In genomic region chr3:153250598-153251257, GRCm38 (mm10) we compare ENCODE assay signal across 9 mouse cellular contexts.
DNase-seq lines count a peak whose midpoint lies in the region; ATAC-seq and TF ChIP-seq lines count a peak whose summit lies in the region.
"Had no signal": no experiment of that assay in that cellular context is flagged by ENCODE, and none has a peak within 500 bp of the region (broad histone marks: within the 10 kb centered on the region; RNA-seq: fewer than 3 reads in every experiment).

No protein-coding gene starts in this region.

- TF ChIP-seq CTCF in stomach, postnatal 0 days (IDR thresholded peaks at IDR 0.05; ENCODE audit: low read depth), result peak; percentile 88

- H3K4me2 ChIP-seq in kidney, embryonic 16.5 days (replicated peaks; ENCODE audit: low read depth, low read length), result no peak overlapping the region
- H3K4me2 ChIP-seq in liver, embryonic 11.5 days, result no peak overlapping the region
- no peak overlapping the region for H3K4me2 ChIP-seq in neural tube, embryonic 13.5 days
- H3K4me2 ChIP-seq in stomach, postnatal 0 days (replicated peaks; ENCODE audit: low read depth), result no peak overlapping the region
- H3K4me2 ChIP-seq: embryonic facial prominence, embryonic 12.5 days had no signal

- H3K9me3 ChIP-seq in kidney, embryonic 16.5 days (ENCODE audit: low read length), result no peaks in the 10 kb centered on the region
- H3K9me3 ChIP-seq in liver, embryonic 11.5 days (ENCODE audit: control insufficient read depth, low read length), result no peaks in the 10 kb centered on the region
- H3K9me3 ChIP-seq in neural tube, embryonic 13.5 days, result no peaks in the 10 kb centered on the region
- no peaks in the 10 kb centered on the region for H3K9me3 ChIP-seq in stomach, postnatal 0 days (ENCODE audit: control insufficient read depth, low read length)
- H3K9me3 ChIP-seq: embryonic facial prominence, embryonic 12.5 days had no signal

- H3K4me1 ChIP-seq in kidney, embryonic 16.5 days (ENCODE audit: insufficient read depth, low read length), result no peaks in the 10 kb centered on the region
- H3K4me1 ChIP-seq in liver, embryonic 11.5 days (replicated peaks; ENCODE audit: control insufficient read depth, insufficient read depth, low read length), result no peaks in the 10 kb centered on the region
- H3K4me1 ChIP-seq in neural tube, embryonic 13.5 days (replicated peaks), result peaks cover 7% of the 10 kb centered on the region; the same call in 1 of the 2 replicates
- H3K4me1 ChIP-seq in stomach, postnatal 0 days (replicated peaks; ENCODE audit: control insufficient read depth, insufficient read depth), result no peaks in the 10 kb centered on the region

- ATAC-seq in granulocyte monocyte progenitor cell, adult 5-6 weeks (replicated peaks; ENCODE audit: poor library complexity, severe bottlenecking), result peak; percentile 98
- ATAC-seq in kidney, embryonic 16.5 days (ENCODE audit: low FRiP score, low TSS enrichment), result peak; percentile 50
- peak; percentile 62; the same call in 1 of the 2 replicates for ATAC-seq in liver, embryonic 11.5 days (replicated peaks; ENCODE audit: low FRiP score)
- peak; percentile 29; the same call in 1 of the 2 replicates for ATAC-seq in neural tube, embryonic 13.5 days (ENCODE audit: low read depth)
- ATAC-seq in stomach, postnatal 0 days (ENCODE audit: low FRiP score, low TSS enrichment), result peak; percentile 66; the same call in 1 of the 2 replicates

- no peak overlapping the region for H3K27ac ChIP-seq in kidney, embryonic 16.5 days (ENCODE audit: low read length)
- no peak overlapping the region for H3K27ac ChIP-seq in liver, embryonic 11.5 days (ENCODE audit: low read depth, low read length)
- H3K27ac ChIP-seq in neural tube, embryonic 13.5 days (replicated peaks), result no peak overlapping the region
- H3K27ac ChIP-seq in stomach, postnatal 0 days (replicated peaks), result no peak overlapping the region
- H3K27ac ChIP-seq: embryonic facial prominence, embryonic 12.5 days had no signal

- no peak overlapping the region for H3K9ac ChIP-seq in kidney, embryonic 16.5 days (replicated peaks; ENCODE audit: low read length)
- H3K9ac ChIP-seq in liver, embryonic 11.5 days (ENCODE audit: low read depth, low read length), result no peak overlapping the region
- no peak overlapping the region for H3K9ac ChIP-seq in neural tube, embryonic 13.5 days
- H3K9ac ChIP-seq in stomach, postnatal 0 days (ENCODE audit: low read length), result no peak overlapping the region
- H3K9ac ChIP-seq: embryonic facial prominence, embryonic 12.5 days had no signal

- no peaks in the 10 kb centered on the region for H3K36me3 ChIP-seq in kidney, embryonic 16.5 days (ENCODE audit: insufficient read depth, low read length)
- H3K36me3 ChIP-seq in liver, embryonic 11.5 days (ENCODE audit: control insufficient read depth, insufficient read depth, low read length), result no peaks in the 10 kb centered on the region
- H3K36me3 ChIP-seq in neural tube, embryonic 13.5 days, result no peaks in the 10 kb centered on the region
- no peaks in the 10 kb centered on the region for H3K36me3 ChIP-seq in stomach, postnatal 0 days (ENCODE audit: control insufficient read depth, insufficient read depth, low read length)
- H3K36me3 ChIP-seq: embryonic facial prominence, embryonic 12.5 days had no signal

- H3K4me3 ChIP-seq in kidney, embryonic 16.5 days (ENCODE audit: low read length), result no peak overlapping the region
- no peak overlapping the region for H3K4me3 ChIP-seq in liver, embryonic 11.5 days (ENCODE audit: low read depth, low read length)
- H3K4me3 ChIP-seq in neural tube, embryonic 13.5 days, result no peak overlapping the region
- H3K4me3 ChIP-seq in stomach, postnatal 0 days (ENCODE audit: low read depth, low read length), result no peak overlapping the region
- H3K4me3 ChIP-seq: embryonic facial prominence, embryonic 12.5 days had no signal

- no peak for TF ChIP-seq EP300 in stomach, postnatal 0 days (optimal IDR thresholded peaks at IDR 0.05)

- peak; percentile 8 for DNase-seq in 416B (ENCODE audit: low read depth)
- peak; percentile 87 for DNase-seq in adrenal gland, adult 2 months
- peak; percentile 79 for DNase-seq in embryo, embryonic 11.5 days (ENCODE audit: low read depth, low spot score)
- DNase-seq in liver, embryonic 11.5 days (ENCODE audit: low spot score), result peak; percentile 76
- peak; percentile 82 for DNase-seq in stomach, postnatal 0 days (ENCODE audit: low spot score)

- 42% methylated on average over 9 of the region's 9 CpGs for WGBS in kidney, embryonic 16.5 days
- WGBS in liver, embryonic 11.5 days, result 45% methylated on average over 9 of the region's 9 CpGs
- WGBS in neural tube, embryonic 13.5 days, result 53% methylated on average over 9 of the region's 9 CpGs
- 43% methylated on average over 9 of the region's 9 CpGs for WGBS in stomach, postnatal 0 days

- H3K27me3 ChIP-seq in kidney, embryonic 16.5 days (ENCODE audit: insufficient read depth, low read length), result no peaks in the 10 kb centered on the region
- H3K27me3 ChIP-seq in liver, embryonic 11.5 days (replicated peaks; ENCODE audit: control insufficient read depth, insufficient read depth, low read length), result no peaks in the 10 kb centered on the region
- no peaks in the 10 kb centered on the region for H3K27me3 ChIP-seq in neural tube, embryonic 13.5 days
- no peaks in the 10 kb centered on the region for H3K27me3 ChIP-seq in stomach, postnatal 0 days (ENCODE audit: control insufficient read depth, insufficient read depth, low read length)
- H3K27me3 ChIP-seq: embryonic facial prominence, embryonic 12.5 days had no signal

Comparison
In these comparisons a context has a peak if more than half of its experiments do, and no peak if none do; other contexts are left out.
1. DNase-seq: peak in every context shown above with its lines; median percentile 87 in adrenal gland, adult 2 months; 82 in stomach, postnatal 0 days; 79 in embryo, embryonic 11.5 days; 76 in liver, embryonic 11.5 days; 8 in 416B.
2. ATAC-seq: peak in every context shown above with its lines; median percentile 98 in granulocyte monocyte progenitor cell, adult 5-6 weeks; 66 in stomach, postnatal 0 days; 62 in liver, embryonic 11.5 days; 50 in kidney, embryonic 16.5 days; 29 in neural tube, embryonic 13.5 days.